Mouse (Mus musculus): ENCODE results near the gene Cyp20a1.

DNA sequence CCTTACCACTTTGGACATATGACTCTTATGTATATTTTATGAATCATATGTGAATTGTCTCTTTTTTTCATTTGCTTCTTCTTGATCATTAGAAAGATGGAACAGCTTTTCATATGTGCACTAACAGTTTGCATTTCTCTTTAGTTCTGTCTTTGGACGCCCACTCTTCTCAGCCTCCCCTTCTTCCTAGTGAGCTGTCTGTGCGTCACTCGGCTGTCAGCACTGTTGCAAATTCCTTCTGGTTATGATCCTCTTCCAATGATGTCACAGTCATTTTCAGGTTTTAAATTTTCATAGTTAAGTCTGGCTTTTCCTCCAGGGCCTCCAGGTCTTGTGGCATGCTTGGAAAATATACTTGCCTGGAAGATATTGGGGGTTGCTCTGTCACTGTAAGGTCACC lies 38.8 kb downstream of the Cyp20a1 start:
- TF ChIP-seq CTCF (IDR thresholded peaks at IDR 0.05; ENCODE audit: low read depth, low read length) (no peak), POLR2A (IDR thresholded peaks at IDR 0.05; ENCODE audit: insufficient read depth, low read length) (no peak)

Data from ES-Bruce4 (cell line).